Mouse (Mus musculus): ENCODE results near the gene Gp1ba.

GRCm38 (mm10) chr11:70666687-70667086 lies 27.8 kb downstream of the Gp1ba start:
- TF ChIP-seq CTCF (IDR thresholded peaks at IDR 0.05; ENCODE audit: low read depth, low read length) (no peak), POLR2AphosphoS5 (IDR thresholded peaks at IDR 0.05; ENCODE audit: insufficient replicate concordance, low read depth, low read length) (no peak), GATA1 (IDR thresholded peaks at IDR 0.05; ENCODE audit: borderline replicate concordance, low read length) (no peak)

Data from G1E (cell line).